Mouse (Mus musculus) cerebellum, postnatal 14 days (tissue): ENCODE data around the gene Ak2.
A peak's percentile ranks its signal among the peaks of the same experiment; 100 is the strongest.

ENCODE experiments used
- DNase-seq, 2 experiments: peaks; one replicate each; pipeline ENCODE4 v3.0.0; 2021; ENCODE audit warnings: mixed read lengths in 2 of 2

The Ak2 gene

GRCm38 (mm10) chr4:128974677-128975076, 17.1 kb upstream of the Ak2 start:
- no peak for DNase-seq

- DNase-seq: no peak
Observed at GRCm38 (mm10) chr4:128976577-128976976, 15.2 kb upstream of the Ak2 start.

DNA sequence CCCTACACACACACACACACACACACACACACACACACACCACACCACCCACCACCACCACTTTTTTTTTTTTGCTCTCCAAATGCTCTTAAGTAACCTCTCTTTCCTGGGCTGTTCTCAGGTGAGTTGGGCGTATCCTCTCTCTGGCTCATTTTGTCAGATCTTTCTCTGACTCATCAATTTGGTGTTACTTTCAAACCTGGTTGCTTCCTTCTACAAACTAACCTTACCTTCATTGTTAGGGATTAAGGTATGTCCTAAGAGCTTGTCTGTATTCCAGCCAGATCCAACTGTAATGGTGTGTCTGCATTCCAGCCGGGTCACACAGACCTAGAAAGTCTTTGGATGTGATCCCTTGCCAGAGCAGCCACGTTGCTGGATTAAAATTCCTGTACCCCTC, 14.5 kb upstream of the Ak2 start:
- no peak for DNase-seq

- DNase-seq: no peak
Observed at GRCm38 (mm10) chr4:128978634-128979033, 13.1 kb upstream of the Ak2 start.

DNA sequence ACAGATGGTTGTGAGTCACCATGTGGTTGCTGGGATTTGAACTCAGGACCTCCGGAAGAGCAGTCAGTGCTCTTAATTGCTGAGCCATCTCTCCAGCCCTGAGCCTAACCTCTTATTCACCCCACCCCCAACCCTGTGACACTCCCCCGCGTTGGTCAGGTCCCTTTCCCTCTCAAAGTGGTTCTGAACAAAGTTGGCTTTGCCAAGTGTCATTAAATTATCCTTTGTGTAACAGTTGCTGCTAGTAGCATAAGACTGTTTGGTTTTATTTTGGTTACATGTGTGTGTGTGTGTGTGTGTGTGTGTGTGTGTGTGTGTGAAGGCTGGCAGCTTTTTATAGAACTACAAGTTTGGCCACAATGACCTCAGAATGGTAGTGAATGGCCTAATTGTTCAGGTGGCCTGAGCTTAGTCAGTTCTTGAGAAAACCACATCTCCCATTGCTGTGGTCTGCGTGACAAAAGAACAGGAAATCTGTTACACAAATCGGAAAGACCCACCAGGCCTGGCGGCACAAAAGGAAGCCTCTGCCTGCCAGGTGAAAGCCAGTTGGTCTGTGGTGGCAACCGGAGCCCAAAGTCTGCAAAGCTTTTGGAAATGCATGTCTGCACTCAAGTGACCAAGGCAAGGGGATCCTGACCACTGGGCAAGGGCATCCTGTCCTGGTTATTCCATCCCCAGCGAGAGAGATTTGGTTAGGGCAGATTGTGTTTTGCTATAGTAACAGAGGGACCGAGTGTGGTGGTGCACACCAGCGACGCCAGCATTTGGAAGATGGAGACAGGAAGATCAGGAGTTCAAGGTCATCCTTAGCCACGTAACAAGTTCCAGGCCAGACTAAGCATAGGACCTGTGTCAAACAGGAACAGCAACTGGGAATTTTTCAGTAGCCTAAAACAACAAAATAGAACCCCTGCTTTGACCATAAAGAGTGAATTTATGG, 10.6 kb upstream of the Ak2 start:
- no peak for DNase-seq

- no peak for DNase-seq
Observed at GRCm38 (mm10) chr4:128981833-128982180, 10.0 kb upstream of the Ak2 start.

DNA sequence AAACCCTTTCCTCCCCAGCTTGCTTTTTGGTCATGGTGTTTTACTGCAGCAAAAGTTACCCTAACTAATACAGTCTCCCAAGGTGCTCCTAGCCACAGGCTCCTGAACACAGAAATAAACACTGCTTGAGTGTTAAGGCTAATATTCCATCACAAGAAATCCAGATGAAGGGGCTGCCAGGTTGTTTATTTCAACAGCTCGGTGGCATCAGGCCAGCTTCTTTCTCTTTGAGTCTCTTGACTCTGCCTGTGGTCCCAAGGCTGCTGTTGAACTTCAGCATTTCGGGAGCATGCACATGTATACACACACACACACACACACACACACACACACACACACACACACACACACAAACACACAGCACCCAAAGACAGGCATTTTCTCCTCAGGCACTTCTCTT, 8.6 kb upstream of the Ak2 start:
- no peak for DNase-seq

GRCm38 (mm10) chr4:128983656-128984055, 8.1 kb upstream of the Ak2 start:
- DNase-seq: no peak

- no peak for DNase-seq
Observed at GRCm38 (mm10) chr4:128984600-128984999, 7.2 kb upstream of the Ak2 start.

DNA sequence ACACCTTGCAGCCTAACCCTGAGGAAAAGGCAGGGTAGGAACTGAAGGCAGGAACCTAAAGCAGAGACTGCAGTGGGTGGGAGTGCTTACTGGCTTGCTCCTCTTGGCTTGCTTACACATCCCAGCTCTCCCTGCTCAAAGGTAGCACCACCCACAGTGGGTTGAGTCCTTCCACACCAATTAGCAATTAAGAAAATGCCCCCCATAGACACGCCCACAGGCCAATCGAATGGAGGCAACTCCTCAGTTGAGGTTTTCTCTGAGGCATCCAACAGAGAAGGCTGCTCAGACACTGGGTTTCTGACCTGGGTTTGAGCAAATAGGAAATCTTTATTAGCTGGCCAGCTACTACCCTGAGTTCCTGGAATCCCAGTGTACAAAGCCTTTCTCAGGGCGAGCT, 2.8 kb upstream of the Ak2 start:
- no peak for DNase-seq

DNA sequence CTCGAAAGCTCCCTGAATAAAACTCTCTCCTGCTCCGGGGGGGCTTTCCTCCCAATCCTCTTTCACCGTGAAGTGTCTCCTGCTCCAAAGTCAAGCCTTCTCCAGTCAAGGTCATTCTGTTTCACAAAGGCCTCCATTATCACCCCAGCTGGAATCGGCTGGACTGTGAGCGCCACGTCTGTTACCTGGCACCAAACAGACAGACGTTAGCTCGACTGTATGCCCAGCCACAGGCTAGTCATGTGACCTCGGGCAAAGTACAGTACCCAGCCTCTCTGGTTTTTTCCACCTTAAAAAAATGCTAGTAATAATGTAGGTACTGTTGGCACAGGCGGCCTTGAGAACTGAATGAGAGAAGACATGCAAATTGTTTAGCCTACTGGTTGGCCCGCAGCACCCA, 2.1 kb upstream of the Ak2 start:
- DNase-seq: no peak

DNA sequence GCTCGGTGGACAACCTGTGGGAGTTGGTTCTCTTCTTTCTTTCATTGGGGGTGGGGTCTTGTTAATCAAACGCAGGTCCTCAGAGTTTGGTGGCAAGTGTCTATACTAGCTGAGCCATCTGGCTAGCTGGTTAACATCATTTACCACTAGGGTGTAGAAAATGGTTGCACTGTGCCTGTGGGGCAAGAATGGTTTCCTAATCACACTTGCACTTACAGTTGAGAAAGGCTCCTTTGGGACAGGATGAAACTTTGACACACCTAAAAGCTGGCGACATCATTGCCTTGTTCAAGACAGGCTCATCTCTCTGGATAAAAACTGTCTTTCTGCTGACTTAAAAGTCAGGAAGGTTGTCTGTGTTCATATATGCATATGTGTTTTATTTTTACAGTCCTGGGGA, 418 bp downstream of the Ak2 start:
- no peak for DNase-seq

DNA sequence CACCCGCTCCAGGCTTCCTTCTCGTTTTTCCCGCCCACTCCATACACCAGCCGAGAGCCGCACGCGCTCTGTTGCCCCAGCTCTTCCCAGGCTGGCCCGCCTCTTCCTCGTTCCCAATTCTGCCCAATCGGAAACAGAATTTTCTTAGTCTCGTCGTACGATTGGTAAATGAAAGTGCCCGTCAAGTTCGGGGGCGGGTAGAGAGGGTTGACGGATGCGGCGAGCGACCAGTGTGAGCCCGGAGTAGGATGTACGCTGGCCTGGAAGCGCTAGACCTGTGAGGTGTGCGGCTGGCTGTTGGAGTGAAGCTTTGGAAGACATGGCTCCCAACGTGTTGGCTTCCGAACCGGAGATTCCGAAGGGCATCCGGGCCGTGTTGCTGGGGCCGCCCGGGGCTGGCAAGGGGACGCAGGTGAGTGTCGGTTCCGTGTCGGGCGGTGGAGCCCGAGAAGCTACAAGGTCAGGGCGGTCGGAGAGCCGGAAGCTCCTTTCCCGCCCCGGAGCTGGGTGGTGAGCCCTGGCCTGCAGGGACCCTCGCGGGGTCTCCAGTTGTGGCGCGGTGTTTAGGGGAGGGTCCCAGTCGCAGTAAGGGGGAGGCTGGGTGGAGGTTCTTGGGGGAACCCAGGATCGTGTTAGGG, 1.4 kb downstream of the Ak2 start:
- DNase-seq: peak; percentile 97 to 98

DNA sequence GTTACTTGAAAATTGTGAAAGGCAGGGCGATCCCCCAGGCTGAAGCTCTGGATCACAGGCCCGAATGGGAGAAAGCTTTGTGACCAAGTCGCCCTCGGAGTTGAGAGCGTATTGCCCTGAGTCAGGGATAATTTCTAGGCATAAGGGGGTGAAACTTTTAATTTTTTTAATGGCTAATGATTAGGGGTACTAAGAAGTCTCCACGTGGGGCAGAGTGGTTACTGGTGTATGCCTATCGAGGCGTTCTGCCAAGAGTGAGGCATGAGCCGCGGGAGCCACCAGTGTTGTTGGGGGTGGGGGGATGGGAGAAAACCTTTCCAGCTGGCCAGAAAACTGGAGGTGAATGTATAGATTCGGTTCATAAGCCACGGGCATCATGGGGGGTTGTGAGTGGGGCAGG, 1.9 kb downstream of the Ak2 start:
- DNase-seq: peak; percentile 29 to 46

DNA sequence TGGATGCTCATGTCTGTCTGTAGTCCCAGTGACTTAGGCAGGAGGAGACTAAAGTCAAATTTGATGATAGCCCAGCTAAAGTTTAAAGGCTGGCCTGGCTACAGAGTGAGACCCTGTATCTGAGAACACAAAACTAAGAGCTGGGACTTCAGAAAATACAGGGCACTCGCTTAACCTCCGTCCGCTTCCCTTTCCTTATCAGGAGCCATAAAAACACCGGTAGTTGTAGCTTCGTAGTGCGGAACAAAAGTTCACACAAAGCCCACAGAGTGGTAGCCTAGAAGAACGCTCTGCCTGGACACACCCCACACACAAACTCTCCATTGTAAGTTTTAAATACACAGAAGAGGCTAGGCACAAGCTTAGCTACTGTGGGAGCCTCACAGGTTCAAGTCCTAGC, 3.5 kb downstream of the Ak2 start:
- no peak for DNase-seq

DNA sequence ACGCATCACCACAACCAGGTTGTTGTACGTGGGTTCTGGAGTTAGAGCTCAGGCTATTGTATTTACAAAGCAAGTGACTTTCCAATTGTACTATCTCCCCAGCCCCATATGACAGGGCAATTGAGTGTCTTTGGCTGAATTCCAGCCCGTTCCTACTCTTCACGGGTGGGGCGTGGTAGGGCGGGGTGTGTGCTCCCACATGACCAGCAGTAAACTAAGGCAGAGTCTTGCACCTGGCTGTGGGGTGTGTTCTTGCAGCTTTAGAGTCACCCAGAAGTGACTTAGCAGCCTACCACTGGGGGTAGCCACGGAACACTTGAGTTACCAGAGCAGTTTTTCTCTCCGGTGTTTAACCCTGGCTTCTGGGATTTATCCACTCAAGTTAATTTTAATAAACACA, 5.5 kb downstream of the Ak2 start:
- no peak for DNase-seq

DNA sequence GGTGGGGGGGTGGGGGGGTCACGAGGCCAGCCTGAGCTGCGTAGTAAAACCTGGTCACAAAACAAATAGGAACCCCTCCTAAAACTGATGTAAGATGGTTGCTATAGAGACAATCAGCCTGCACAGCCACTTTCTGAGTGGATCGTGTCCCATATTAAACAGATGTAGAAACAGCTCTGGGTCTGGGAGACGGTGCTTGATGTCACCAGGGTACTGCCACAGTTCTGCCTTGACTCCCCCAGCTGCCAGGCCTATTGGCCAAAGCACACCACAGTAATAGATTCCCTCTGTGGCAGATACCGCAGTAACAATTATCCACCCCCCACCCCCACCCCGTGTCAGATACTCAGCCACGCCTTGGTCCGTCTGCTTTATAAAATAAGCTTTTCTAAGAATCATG, 6.6 kb downstream of the Ak2 start:
- DNase-seq: no peak

DNA sequence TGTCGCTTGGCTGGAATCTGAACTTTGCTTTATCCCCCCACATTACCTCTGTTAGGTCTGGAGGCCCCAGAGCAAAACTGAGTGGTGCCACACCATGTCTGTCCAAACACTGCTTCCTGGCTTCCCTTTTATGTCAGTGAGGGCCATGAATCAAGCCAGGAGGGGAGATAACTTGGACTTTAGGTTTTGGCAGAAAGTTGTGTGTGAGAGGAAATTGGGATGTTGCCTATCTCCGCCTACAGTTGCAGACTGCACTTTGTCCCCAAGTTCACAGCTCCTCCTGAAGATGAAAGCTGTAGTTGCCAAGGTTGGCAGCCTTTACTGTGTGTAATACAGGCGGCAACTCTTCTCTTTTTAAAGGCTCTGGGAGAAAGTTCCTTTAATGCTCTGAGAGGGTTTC, 9.0 kb downstream of the Ak2 start:
- DNase-seq: no peak

GRCm38 (mm10) chr4:129003720-129004119, 12.0 kb downstream of the Ak2 start:
- no peak for DNase-seq

DNA sequence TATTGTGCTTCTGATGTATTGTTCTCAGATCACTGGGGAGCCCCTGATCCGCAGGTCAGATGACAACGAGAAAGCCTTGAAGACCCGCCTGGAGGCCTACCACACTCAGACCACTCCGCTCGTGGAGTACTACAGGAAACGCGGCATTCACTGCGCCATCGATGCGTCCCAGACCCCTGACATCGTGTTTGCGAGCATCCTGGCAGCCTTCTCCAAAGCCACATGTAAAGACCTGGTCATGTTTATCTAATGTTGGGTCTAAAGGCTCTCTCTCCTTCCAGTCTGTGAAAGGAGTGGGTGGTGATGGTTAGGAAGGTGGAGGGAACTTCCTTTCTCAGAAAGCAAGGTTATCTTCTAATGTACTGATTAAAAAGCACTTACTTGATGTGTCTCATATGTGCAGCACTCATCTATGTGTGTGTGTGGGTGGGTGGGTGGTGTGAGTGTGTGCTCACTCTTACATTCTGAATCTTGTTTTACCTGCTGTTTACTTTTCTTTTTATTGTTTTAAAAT, 16.3 kb downstream of the Ak2 start:
- no peak for DNase-seq

DNA sequence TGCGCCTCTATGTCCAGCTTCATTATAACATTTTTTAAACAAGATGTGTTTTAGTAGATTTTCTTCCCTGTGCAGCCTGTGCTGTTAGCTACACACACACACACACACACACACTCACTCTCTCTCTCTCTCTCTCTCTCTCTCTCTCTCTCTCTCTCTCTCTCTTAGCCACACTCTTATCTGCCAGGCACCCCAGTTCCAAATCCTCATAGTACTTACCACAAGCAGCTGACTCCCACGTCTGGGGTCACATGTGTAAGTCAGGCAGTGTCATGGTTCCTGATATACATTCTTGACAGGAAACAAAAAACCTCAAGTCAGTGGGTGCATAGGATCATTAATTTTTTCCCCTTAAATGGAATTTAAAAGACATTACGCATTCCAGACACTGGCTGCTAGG, 16.9 kb downstream of the Ak2 start:
- DNase-seq: no peak

GRCm38 (mm10) chr4:129009521-129009920, 17.8 kb downstream of the Ak2 start:
- no peak for DNase-seq

GRCm38 (mm10) chr4:129011604-129012121, 19.9 kb downstream of the Ak2 start:
- DNase-seq: peak; percentile 65 to 69
